Mouse (Mus musculus): ENCODE measurements around the gene Slc50a1.

DNA sequence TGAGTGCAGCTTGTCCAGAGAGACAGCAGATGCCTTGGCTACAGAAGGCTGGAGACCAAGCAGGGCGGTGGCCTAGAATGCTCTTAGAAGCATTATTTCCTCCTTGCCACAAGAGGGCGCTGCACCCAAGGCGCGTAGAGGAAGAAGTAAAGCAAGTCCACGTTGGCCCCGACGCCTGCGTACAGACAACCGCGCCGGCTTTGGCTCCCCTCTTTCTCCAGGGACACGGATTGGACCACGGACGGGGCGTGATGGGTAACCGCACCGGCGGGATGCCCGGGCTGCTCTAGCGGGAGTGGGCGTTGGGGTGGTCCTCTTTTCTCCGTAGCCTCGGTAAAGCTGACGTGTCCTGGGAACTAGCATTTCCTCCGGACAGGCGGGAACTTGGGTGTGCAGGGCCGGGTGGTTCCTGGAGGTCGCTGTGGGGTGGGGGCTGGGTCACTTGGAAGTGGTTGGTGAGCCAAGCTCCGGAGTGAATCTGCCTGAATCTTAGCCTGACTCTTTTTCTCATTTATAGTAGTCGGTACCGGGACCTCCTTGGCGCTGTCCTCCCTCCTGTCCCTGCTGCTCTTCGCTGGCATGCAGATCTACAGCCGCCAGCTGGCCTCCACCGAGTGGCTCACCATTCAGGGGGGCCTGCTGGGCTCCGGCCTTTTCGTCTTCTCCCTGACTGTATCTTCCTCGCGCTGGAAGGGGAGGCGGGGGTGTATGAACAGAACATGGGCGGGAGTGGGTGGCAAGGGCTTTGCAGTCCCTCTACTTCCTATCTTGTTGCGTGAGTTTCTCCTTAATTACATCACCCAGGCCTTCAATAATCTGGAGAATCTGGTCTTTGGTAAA is 23.9 kb downstream of the Slc50a1 start, which contains the start of gene Trim46:
- TF ChIP-seq CTCF (conservative IDR thresholded peaks at IDR 0.05 in 1 of 2, IDR thresholded peaks at IDR 0.05 in 1 of 2; ENCODE audit: low read depth in 2 of 2, low read length in 2 of 2) (peak; percentile 78 to 92), POLR2A (IDR thresholded peaks at IDR 0.05; ENCODE audit: low read depth, low read length) (peak; percentile 87), MXI1 (IDR thresholded peaks at IDR 0.05; ENCODE audit: low read depth, low read length) (peak; percentile 88; the same call in 1 of the 2 replicates), ZMIZ1 (IDR thresholded peaks at IDR 0.05; ENCODE audit: low read depth, low read length) (peak; percentile 64; the same call in 1 of the 2 replicates), ZC3H11A (IDR thresholded peaks at IDR 0.05; ENCODE audit: low read depth, low read length) (no peak), E2F4 (IDR thresholded peaks at IDR 0.05; ENCODE audit: insufficient replicate concordance, low read depth, low read length) (peak; percentile 66; the same call in 1 of the 2 replicates), EP300 (IDR thresholded peaks at IDR 0.05; ENCODE audit: low read length) (no peak), TBP (conservative IDR thresholded peaks at IDR 0.05; ENCODE audit: low read depth, low read length) (peak; percentile 64), ZKSCAN1 (IDR thresholded peaks at IDR 0.05; ENCODE audit: borderline replicate concordance, low read depth, low read length) (no peak), USF2 (conservative IDR thresholded peaks at IDR 0.05; ENCODE audit: low read depth, low read length) (no peak), ETS1 (conservative IDR thresholded peaks at IDR 0.05; ENCODE audit: low read depth, low read length) (no peak)

Data from CH12.LX (cell line).